Mouse (Mus musculus): ENCODE results near the gene Brsk1. TPM values are rescaled to one million over a fixed set of nuclear protein-coding genes. Genes with fewer than 3 reads are reported as not detected.

Brsk1 gene
- polyA plus RNA-seq, 1 experiment from 2014 or later, result 3.6 TPM

GRCm38 (mm10) chr7:4655916-4656315, 34.5 kb upstream of the Brsk1 start:
- H3K4me1 ChIP-seq, result peaks cover 38% of the 10 kb centered on the region
- no peak overlapping the region for H3K4me2 ChIP-seq
- no peak overlapping the region for H3K27ac ChIP-seq
- ATAC-seq (ENCODE audit: low FRiP score), result no peak
- no peaks in the 10 kb centered on the region for H3K27me3 ChIP-seq
- peaks cover 18% of the 10 kb centered on the region; the same call in 1 of the 2 replicates for H3K36me3 ChIP-seq (replicated peaks)
- no peak overlapping the region for H3K4me3 ChIP-seq (replicated peaks)
- no peak overlapping the region for H3K9ac ChIP-seq
- WGBS, result 89% methylated on average over 1 of the region's 1 CpGs
- no peaks in the 10 kb centered on the region for H3K9me3 ChIP-seq

- WGBS, result 80% methylated on average over 1 of the region's 1 CpGs
- no peak for ATAC-seq (ENCODE audit: low FRiP score)
- no peaks in the 10 kb centered on the region for H3K27me3 ChIP-seq
- peaks cover 38% of the 10 kb centered on the region for H3K4me1 ChIP-seq
- no peak overlapping the region for H3K27ac ChIP-seq
- peaks cover 11% of the 10 kb centered on the region; the same call in 1 of the 2 replicates for H3K36me3 ChIP-seq (replicated peaks)
- H3K4me2 ChIP-seq, result peak overlapping the region; percentile 97
- peak overlapping the region; percentile 97 for H3K9ac ChIP-seq
- H3K4me3 ChIP-seq (replicated peaks), result peak overlapping the region; percentile 86
- no peaks in the 10 kb centered on the region for H3K9me3 ChIP-seq
These were observed 33.6 kb upstream of the Brsk1 start for GRCm38 (mm10) chr7:4656818-4657217.

- Histone ChIP-seq H3K27ac (0 out of 2 replicates have a peak overlapping the region, but pooled peaks have one; percentile 96), H3K27me3 (no peaks in the 10 kb centered on the region), H3K4me2 (peak overlapping the region; percentile 97), H3K4me1 (peaks cover 38% of the 10 kb centered on the region), H3K9ac (peak overlapping the region; percentile 97), H3K9me3 (no peaks in the 10 kb centered on the region), H3K4me3 (replicated peaks) (peak overlapping the region; percentile 86), H3K36me3 (replicated peaks) (peaks cover 7% of the 10 kb centered on the region; the same call in 1 of the 2 replicates)
- ATAC-seq (ENCODE audit: low FRiP score), result no peak
- 59% methylated on average over 9 of the region's 9 CpGs for WGBS
These were observed 32.8 kb upstream of the Brsk1 start for GRCm38 (mm10) chr7:4657521-4658127.

- Histone ChIP-seq H3K9me3 (no peaks in the 10 kb centered on the region), H3K4me2 (peak overlapping the region; percentile 97), H3K27me3 (no peaks in the 10 kb centered on the region), H3K4me1 (peaks cover 38% of the 10 kb centered on the region), H3K36me3 (replicated peaks) (peaks cover 4% of the 10 kb centered on the region; the same call in 1 of the 2 replicates), H3K9ac (peak overlapping the region; percentile 97), H3K4me3 (replicated peaks) (peak overlapping the region; percentile 86), H3K27ac (peak overlapping the region; percentile 96)
- under 1% methylated on average over 75 of the region's 78 CpGs for WGBS
- ATAC-seq (ENCODE audit: low FRiP score), result peak; percentile 70
These were observed 32.1 kb upstream of the Brsk1 start for GRCm38 (mm10) chr7:4658128-4658907.

- peaks cover 38% of the 10 kb centered on the region for H3K4me1 ChIP-seq
- H3K27ac ChIP-seq, result peak within 1 kb of the TSS; percentile 96
- peak within 1 kb of the TSS; percentile 86 for H3K4me3 ChIP-seq (replicated peaks)
- H3K9ac ChIP-seq, result peak within 1 kb of the TSS; percentile 97
- under 1% methylated on average over 54 of the region's 54 CpGs for WGBS
- no peaks in the 10 kb centered on the region for H3K27me3 ChIP-seq
- ATAC-seq (ENCODE audit: low FRiP score), result peak; percentile 97
- peak within 1 kb of the TSS; percentile 97 for H3K4me2 ChIP-seq
- H3K36me3 ChIP-seq (replicated peaks), result peaks cover 8% of the 10 kb centered on the region
- no peaks in the 10 kb centered on the region for H3K9me3 ChIP-seq
These were observed 31.4 kb upstream of the Brsk1 start, which contains the start of gene Ppp6r1 for GRCm38 (mm10) chr7:4658912-4659551. Gene Ppp6r1 (minus strand): TSS chr7:4659019.

GRCm38 (mm10) chr7:4659911-4660443, 30.4 kb upstream of the Brsk1 start:
- peak overlapping the region; percentile 97 for H3K4me2 ChIP-seq
- peak overlapping the region; percentile 97 for H3K9ac ChIP-seq
- peak overlapping the region; percentile 86 for H3K4me3 ChIP-seq (replicated peaks)
- H3K9me3 ChIP-seq, result no peaks in the 10 kb centered on the region
- H3K36me3 ChIP-seq (replicated peaks), result peaks cover 15% of the 10 kb centered on the region
- ATAC-seq (ENCODE audit: low FRiP score), result no peak
- WGBS, result 62% methylated on average over 3 of the region's 3 CpGs
- peaks cover 38% of the 10 kb centered on the region for H3K4me1 ChIP-seq
- no peaks in the 10 kb centered on the region for H3K27me3 ChIP-seq
- H3K27ac ChIP-seq, result peak overlapping the region; percentile 96; the same call in 1 of the 2 replicates

GRCm38 (mm10) chr7:4663179-4663578, 27.2 kb upstream of the Brsk1 start:
- H3K27me3 ChIP-seq, result no peaks in the 10 kb centered on the region
- no peak for ATAC-seq (ENCODE audit: low FRiP score)
- H3K4me1 ChIP-seq, result peaks cover 12% of the 10 kb centered on the region

GRCm38 (mm10) chr7:4663742-4664141, 26.7 kb upstream of the Brsk1 start:
- Histone ChIP-seq H3K27me3 (no peaks in the 10 kb centered on the region), H3K36me3 (replicated peaks) (peaks cover 28% of the 10 kb centered on the region), H3K4me3 (replicated peaks) (no peak overlapping the region), H3K27ac (no peak overlapping the region), H3K9me3 (no peaks in the 10 kb centered on the region), H3K9ac (no peak overlapping the region), H3K4me1 (peaks cover 11% of the 10 kb centered on the region), H3K4me2 (no peak overlapping the region)
- WGBS, result 82% methylated on average over 2 of the region's 2 CpGs
- no peak for ATAC-seq (ENCODE audit: low FRiP score)

More at GRCm38 (mm10) chr7:4663179-4663578, 27.2 kb upstream of the Brsk1 start:
- 73% methylated on average over 8 of the region's 8 CpGs for WGBS
- Histone ChIP-seq H3K36me3 (replicated peaks) (peaks cover 28% of the 10 kb centered on the region), H3K4me2 (no peak overlapping the region), H3K4me3 (replicated peaks) (no peak overlapping the region), H3K27ac (no peak overlapping the region), H3K9me3 (no peaks in the 10 kb centered on the region), H3K9ac (no peak overlapping the region)

GRCm38 (mm10) chr7:4666871-4667270, 23.5 kb upstream of the Brsk1 start:
- no peak overlapping the region for H3K4me2 ChIP-seq
- H3K4me1 ChIP-seq, result no peaks in the 10 kb centered on the region
- no peak overlapping the region for H3K9ac ChIP-seq
- H3K4me3 ChIP-seq (replicated peaks), result no peak overlapping the region
- ATAC-seq (ENCODE audit: low FRiP score), result no peak
- WGBS, result 95% methylated on average over 5 of the region's 5 CpGs
- peaks cover 47% of the 10 kb centered on the region for H3K36me3 ChIP-seq (replicated peaks)
- H3K27ac ChIP-seq, result no peak overlapping the region
- no peaks in the 10 kb centered on the region for H3K27me3 ChIP-seq
- H3K9me3 ChIP-seq, result no peaks in the 10 kb centered on the region

GRCm38 (mm10) chr7:4668506-4668905, 21.9 kb upstream of the Brsk1 start:
- no peak for ATAC-seq (ENCODE audit: low FRiP score)
- 92% methylated on average over 8 of the region's 8 CpGs for WGBS
- H3K36me3 ChIP-seq (replicated peaks), result peaks cover 49% of the 10 kb centered on the region

GRCm38 (mm10) chr7:4669156-4669555, 21.2 kb upstream of the Brsk1 start:
- no peaks in the 10 kb centered on the region for H3K4me1 ChIP-seq
- 97% methylated on average over 9 of the region's 9 CpGs for WGBS
- H3K9ac ChIP-seq, result no peak overlapping the region
- no peaks in the 10 kb centered on the region for H3K27me3 ChIP-seq
- H3K36me3 ChIP-seq (replicated peaks), result peaks cover 49% of the 10 kb centered on the region
- no peak overlapping the region for H3K4me3 ChIP-seq (replicated peaks)
- H3K27ac ChIP-seq, result no peak overlapping the region
- no peak for ATAC-seq (ENCODE audit: low FRiP score)
- no peaks in the 10 kb centered on the region for H3K9me3 ChIP-seq
- H3K4me2 ChIP-seq, result no peak overlapping the region

More at GRCm38 (mm10) chr7:4668506-4668905, 21.9 kb upstream of the Brsk1 start:
- no peaks in the 10 kb centered on the region for H3K9me3 ChIP-seq
- H3K4me3 ChIP-seq (replicated peaks), result no peak overlapping the region
- no peak overlapping the region for H3K4me2 ChIP-seq
- H3K9ac ChIP-seq, result no peak overlapping the region
- no peaks in the 10 kb centered on the region for H3K4me1 ChIP-seq
- no peak overlapping the region for H3K27ac ChIP-seq
- no peaks in the 10 kb centered on the region for H3K27me3 ChIP-seq
